Mouse (Mus musculus): ENCODE results near the gene Mettl7a1.
"Not testable (repeated sequence)": the region's sequence is repeated elsewhere in the genome, so short reads cannot be mapped to it uniquely, and the experiment has no call there.

Gene Mettl7a1

GRCm38 (mm10) chr15:100341314-100341980 is 37.5 kb downstream of the Mettl7a1 start:
- not testable (repeated sequence) for DNase-seq (ENCODE audit: low spot score)

GRCm38 (mm10) chr15:100345484-100345883 is 41.5 kb downstream of the Mettl7a1 start:
- DNase-seq (ENCODE audit: low spot score): no peak

GRCm38 (mm10) chr15:100346761-100347160 is 42.8 kb downstream of the Mettl7a1 start:
- no peak for DNase-seq (ENCODE audit: low spot score)

DNA sequence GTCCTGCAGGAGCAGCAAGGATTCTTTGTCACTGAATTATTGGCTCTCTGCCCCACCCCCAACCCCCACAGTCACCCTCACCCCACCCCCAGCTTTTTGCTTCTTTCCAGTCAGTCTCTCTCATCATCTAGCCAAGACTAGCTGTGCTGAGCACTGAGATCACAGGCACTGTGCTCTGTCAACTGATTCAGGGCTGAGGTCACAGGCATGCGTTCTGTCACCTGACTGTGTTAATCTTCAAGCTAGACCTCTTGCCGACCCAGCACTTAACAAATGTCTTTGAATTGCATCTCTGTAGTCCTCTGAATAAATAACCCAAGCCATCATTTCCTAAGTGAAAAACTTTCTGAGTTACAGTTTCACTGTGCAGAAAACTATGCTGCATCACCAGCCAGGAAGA is 45.6 kb downstream of the Mettl7a1 start:
- no peak for DNase-seq (ENCODE audit: low spot score)

DNA sequence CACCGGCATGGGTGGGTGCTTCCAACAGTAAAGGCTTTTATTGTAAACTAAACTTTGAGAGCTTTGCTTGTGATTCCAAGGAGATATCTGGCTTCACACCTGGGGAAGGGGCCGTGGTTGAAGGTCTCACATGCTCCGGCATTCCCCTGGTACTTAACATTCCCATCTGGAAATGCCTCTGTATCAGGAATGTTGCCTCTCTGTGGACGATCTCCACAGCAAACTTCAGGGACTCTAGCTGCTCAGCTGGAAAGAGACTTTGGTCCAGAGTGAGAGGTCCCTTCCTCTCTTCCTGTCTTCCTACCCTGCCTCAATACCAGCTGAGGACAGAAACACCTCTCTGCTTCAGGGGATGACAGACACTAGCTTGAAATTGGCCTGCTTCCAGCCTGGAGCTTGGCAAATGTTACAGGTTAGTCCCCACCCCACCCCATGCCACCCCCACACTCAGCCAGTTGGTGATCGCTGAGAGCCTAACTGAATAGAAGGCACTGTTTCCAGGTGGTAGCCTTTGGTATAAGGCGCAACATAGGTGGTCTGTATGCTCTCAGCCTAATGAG is 47.6 kb downstream of the Mettl7a1 start:
- peak; percentile 13 for DNase-seq (ENCODE audit: low spot score)

GRCm38 (mm10) chr15:100352711-100353250 is 48.8 kb downstream of the Mettl7a1 start, which contains the start of the genes Methig1 and Mettl7a2:
Methig1 (plus strand) TSS chr15:100353149.
Mettl7a2 (plus strand) TSS chr15:100353200.
- no peak for DNase-seq (ENCODE audit: low spot score)

DNA sequence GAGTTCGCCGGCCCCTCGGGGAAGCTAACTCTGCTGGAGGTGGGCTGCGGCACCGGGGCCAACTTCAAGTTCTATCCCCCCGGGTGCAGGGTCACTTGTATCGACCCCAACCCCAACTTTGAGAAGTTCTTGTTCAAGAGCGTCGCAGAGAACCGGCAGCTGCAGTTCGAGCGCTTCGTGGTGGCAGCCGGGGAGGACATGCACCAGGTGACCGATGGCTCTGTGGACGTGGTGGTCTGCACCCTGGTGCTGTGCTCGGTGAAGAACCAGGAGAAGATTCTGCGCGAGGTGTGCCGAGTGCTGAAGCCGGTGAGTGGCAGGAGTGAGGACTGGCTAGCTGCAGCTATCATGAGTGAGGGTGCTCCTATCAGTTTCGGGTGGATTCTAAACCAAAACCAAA is 49.5 kb downstream of the Mettl7a1 start:
- DNase-seq (ENCODE audit: low spot score): not testable (repeated sequence)

GRCm38 (mm10) chr15:100355876-100356275 is 51.9 kb downstream of the Mettl7a1 start:
- no peak for DNase-seq (ENCODE audit: low spot score)

DNA sequence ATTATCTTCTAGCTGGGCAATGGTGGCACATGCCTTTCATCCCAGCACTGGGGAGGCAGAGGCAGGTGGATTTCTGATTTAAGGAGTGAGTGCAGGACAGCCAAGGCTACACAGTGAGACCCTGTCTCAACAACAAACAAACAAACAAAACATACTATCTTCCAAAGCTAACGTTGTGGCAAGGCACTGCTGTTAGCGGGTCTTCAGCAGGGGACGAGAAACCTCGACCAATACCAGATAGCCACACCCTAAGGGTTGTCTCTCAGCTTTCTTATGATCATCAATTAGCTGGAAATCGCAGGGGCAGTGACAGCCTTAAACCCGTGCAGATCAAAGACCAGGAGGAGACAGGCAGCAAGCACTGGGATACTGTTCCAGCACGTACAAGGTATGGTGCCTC is 60.3 kb downstream of the Mettl7a1 start, which contains the start of gene Higd1c:
TSS of gene Higd1c (plus strand) at position 301 of the 400 bp plus-strand sequence.
- no peak for DNase-seq (ENCODE audit: low spot score)

- DNase-seq (ENCODE audit: low spot score): not testable (repeated sequence)
Observed at GRCm38 (mm10) chr15:100365967-100366366, 62.0 kb downstream of the Mettl7a1 start.

GRCm38 (mm10) chr15:100367119-100367518 is 63.2 kb downstream of the Mettl7a1 start:
- DNase-seq (ENCODE audit: low spot score): no peak

DNA sequence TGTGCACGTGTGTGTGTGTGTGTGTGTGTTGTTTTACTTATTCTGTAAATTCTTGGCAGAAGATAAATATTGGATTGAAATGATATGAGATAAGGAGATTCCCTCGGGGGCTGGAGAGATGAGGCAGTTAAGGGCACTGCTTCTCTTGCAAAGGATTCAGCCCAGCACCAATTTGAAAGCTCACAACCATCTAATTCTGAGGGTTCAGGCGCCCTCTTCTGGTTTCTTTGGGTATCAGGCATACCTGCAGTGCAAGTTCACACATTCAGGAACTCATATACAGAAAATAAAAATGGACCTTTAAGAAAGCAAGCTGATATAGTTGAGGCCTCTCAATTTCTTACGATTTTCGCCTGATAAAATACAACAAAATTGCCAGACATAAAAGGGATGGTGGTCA is 71.1 kb downstream of the Mettl7a1 start:
- DNase-seq (ENCODE audit: low spot score): peak; percentile 70

GRCm38 (mm10) chr15:100377847-100378505 is 74.0 kb downstream of the Mettl7a1 start:
- not testable (repeated sequence) for DNase-seq (ENCODE audit: low spot score)

Measured in embryo, embryonic 10 days (tissue).